Mouse (Mus musculus): ENCODE results near the gene Cript. TPM values are rescaled to one million over a fixed set of nuclear protein-coding genes. Genes with fewer than 3 reads are reported as not detected.

Cript gene
- polyA plus RNA-seq (2015; fragmentation: Nextera tagmentation; extraction: Ambion mirVana), result 87.5 and 92.0 TPM in 2 replicates

DNA sequence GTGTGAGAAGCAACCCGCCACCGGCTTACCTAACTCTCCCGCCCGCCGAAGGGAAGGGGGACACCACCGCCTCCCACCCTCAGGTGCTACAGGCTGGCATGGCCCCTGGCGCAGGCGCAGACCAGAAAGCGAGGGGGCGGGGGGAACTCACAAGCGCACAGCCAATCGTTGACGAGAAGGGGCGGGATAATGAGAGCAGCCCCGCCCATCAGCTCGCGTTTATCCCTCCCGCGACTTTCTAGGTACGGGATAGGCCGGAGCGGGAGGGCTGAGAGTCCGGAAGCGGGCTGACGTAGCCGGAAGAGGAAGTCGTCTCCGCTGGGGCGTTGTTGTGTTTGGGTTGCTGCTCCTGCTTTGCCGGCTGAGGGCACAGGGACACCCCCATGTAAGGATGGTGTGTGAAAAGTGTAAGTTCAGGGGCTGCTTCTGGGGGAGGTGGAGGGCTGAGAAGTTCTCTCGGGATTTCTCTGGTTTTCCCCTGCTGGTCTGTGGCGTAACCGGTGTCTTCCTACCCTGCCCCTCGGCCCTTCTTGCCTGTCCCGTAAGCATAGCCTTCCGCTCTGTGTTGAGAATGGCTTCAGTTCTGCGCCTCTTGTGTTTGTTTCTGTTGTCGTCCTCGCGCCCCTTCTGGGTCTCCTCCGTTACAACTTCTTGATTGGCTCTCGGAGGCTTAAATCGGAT lies at the start of gene Cript, which contains the start of gene Pigf:
Cript (plus strand) TSS at position 282 of the 681 bp plus-strand sequence.
Pigf (minus strand) TSS at position 138 of the 681 bp plus-strand sequence.

Other genes with a start within 250 kb of the Cript start
- gene Tmem247, start 108.2 kb upstream of the Cript start, polyA plus RNA-seq (2015; fragmentation: Nextera tagmentation; extraction: Ambion mirVana), result not detected in 2 replicates
- gene Atp6v1e2, start 77.7 kb upstream of the Cript start, polyA plus RNA-seq (2015; fragmentation: Nextera tagmentation; extraction: Ambion mirVana), result not detected in 2 replicates
- gene Rhoq, start 62.5 kb upstream of the Cript start, polyA plus RNA-seq (2015; fragmentation: Nextera tagmentation; extraction: Ambion mirVana), result 3.0 and 4.1 TPM in 2 replicates
- gene Pigf, start 144 bp upstream of the Cript start, polyA plus RNA-seq (2015; fragmentation: Nextera tagmentation; extraction: Ambion mirVana), result 11.9 and 12.8 TPM in 2 replicates
- gene Socs5, start 82.1 kb downstream of the Cript start, polyA plus RNA-seq (2015; fragmentation: Nextera tagmentation; extraction: Ambion mirVana), result 3.0 and 4.4 TPM in 2 replicates
- gene Mcfd2, start 240.4 kb downstream of the Cript start, polyA plus RNA-seq (2015; fragmentation: Nextera tagmentation; extraction: Ambion mirVana), result 38.5 and 47.9 TPM in 2 replicates

All from spleen, postnatal 0 days (tissue).